In the genomic region with DNA sequence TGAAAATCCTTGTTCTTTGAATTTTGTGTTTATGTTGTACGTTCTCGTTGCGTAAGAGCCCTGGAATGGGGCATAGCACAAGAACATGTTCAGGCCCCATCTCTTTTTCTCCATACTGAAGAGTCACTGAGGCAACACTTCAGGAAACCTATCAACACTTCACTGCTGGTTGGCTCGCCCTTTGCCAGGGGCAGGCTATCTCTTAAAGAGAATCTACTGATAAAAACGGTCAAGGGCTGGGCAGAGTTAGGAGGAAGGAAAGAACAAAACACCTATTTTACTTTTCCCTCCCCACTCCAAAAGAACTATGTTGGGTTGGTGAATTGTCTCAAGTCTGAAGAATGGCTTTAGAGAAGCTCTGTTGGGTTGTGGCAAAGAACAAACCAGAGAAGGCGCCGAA, we compare ENCODE assay signal across 23 mouse cellular contexts.
"Had no signal": no experiment of that assay in that cellular context is flagged by ENCODE, and none has a peak within 500 bp of the region (broad histone marks: within the 10 kb centered on the region; RNA-seq: fewer than 3 reads in every experiment).

No protein-coding gene starts in this region.

- DNase-seq: gastrocnemius, postnatal 14 days; gastrocnemius, postnatal 36 days; heart, postnatal 10 days; heart, postnatal 4 days; kidney, adult 18-20 months; kidney, adult 8-10 months; kidney, postnatal 10 days; kidney, postnatal 25 days; kidney, postnatal 4 days; lung, adult 2 months had no signal

- H3K27ac ChIP-seq: heart, embryonic 10.5 days; hindbrain, embryonic 10.5 days; hindbrain, embryonic 12.5 days; hindbrain, embryonic 14.5 days; intestine, embryonic 15.5 days; layer of hippocampus, adult 2 months; limb, embryonic 10.5 days; limb, embryonic 12.5 days; liver, embryonic 14.5 days had no signal

- H3K9me3 ChIP-seq: heart, embryonic 10.5 days; hindbrain, embryonic 10.5 days; hindbrain, embryonic 12.5 days; intestine, embryonic 15.5 days; limb, embryonic 10.5 days; limb, embryonic 12.5 days had no signal

- H3K4me2 ChIP-seq: heart, embryonic 12.5 days; hindbrain, embryonic 12.5 days; hindbrain, embryonic 14.5 days; intestine, embryonic 15.5 days; limb, embryonic 12.5 days had no signal

- ATAC-seq: hindbrain, embryonic 16.5 days; inflammation-experienced regulatory T-cells, adult 6 months; intestine, embryonic 15.5 days; intestine, postnatal 0 days had no signal

- H3K4me1 ChIP-seq: hindbrain, embryonic 10.5 days; hindbrain, embryonic 12.5 days; intestine, embryonic 15.5 days; limb, embryonic 10.5 days; limb, embryonic 12.5 days had no signal

- H3K9ac ChIP-seq: heart, embryonic 12.5 days; hindbrain, embryonic 12.5 days; hindbrain, embryonic 14.5 days; intestine, embryonic 15.5 days; limb, embryonic 12.5 days; liver, embryonic 14.5 days had no signal

- H3K27me3 ChIP-seq: heart, embryonic 12.5 days; hindbrain, embryonic 12.5 days; intestine, embryonic 15.5 days; limb, embryonic 12.5 days had no signal

- H3K4me3 ChIP-seq: heart, embryonic 10.5 days; heart, embryonic 12.5 days; hindbrain, embryonic 10.5 days; hindbrain, embryonic 12.5 days; intestine, embryonic 15.5 days; layer of hippocampus, adult 2 months; limb, embryonic 10.5 days; limb, embryonic 12.5 days had no signal

- H3K36me3 ChIP-seq: hindbrain, embryonic 12.5 days; intestine, embryonic 15.5 days; limb, embryonic 12.5 days had no signal
